Mouse (Mus musculus): ENCODE results near the gene Ezr.
"Not testable (repeated sequence)": the region's sequence is repeated elsewhere in the genome, so short reads cannot be mapped to it uniquely, and the experiment has no call there.

The Ezr gene

DNA sequence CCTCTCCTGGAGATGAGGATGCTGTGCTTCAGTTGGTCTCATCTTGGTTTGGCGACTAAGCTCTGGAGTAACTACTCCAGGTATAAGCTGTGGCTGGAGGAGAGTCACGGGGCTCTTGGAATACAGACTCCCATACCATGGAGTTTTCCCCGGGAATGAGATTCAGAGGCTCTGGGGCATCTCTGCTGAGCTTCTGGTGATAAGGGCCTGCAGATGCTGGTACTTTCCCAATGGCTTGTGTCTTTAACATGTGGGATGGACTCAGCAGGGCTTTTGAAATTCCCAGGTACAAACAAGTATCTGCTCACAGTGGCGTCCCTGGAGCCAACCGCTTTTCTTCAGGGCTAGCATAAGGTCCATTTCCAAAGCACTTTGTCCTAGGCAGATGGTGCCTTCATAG, 75.2 kb downstream of the Ezr start:
- not testable (repeated sequence) for DNase-seq (ENCODE audit: low spot score)

DNA sequence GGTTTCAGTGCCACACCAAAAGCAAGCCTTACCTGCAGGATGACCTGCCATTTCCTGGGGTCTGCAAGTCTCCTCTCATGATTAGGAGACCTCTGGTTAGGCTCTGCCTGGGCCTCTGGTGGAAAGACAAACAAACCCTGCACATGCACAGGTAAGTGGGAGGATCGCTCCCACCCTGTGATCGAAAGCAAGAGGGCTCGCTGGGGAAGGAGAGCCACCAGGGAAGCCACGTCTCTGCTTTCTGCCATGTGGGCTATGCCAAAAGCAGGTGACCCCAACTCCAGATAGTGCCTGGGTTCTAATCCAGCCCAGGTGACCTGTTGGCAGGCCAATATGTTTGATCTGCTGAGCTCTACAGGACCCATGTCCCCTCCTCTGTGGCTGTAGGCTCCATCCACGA, 76.1 kb downstream of the Ezr start:
- DNase-seq (ENCODE audit: low spot score) = not testable (repeated sequence)

DNA sequence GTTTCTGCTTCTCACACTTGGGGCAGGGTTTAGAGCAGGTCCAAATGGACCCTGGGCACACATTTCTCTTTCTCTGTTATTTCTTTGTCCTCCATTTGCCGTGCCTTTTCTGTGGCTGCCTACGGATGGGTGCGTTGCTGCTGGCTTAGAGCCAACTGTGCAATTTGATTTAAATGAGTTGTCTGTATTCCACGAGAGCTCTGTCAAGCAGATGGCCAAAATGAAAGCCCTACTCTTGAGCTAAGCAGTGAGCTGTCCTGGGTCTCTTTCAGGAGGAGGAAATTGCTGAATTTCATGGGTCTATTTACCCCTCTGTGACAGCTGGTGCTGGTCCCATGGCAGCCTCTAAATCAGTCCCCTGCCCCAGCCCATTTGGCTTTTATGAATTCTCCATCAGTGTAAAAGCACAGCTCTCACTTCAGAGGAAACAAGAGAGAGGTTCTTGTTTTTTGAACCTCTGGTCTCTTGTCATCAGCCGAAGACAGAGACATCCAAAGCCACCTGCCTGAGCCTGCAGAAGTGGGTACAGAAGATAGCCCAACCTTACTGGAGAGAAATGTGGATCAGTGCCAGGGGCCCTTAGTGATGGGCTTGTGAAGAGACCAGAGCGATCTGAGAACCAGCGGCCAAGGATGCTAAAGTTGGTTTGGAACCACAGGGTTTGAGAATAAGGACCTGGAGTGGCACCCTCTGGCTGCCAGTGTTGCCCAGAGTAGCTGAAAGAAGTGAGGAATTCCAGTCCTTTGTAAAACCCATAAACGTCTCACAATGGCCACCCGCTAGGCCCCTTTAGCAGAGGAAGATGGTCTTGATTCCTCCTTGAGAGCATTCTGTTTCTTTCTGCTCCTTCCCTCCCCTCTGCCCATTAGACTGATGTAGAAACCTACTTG, 79.0 kb downstream of the Ezr start:
- DNase-seq (ENCODE audit: low spot score) = not testable (repeated sequence)

DNA sequence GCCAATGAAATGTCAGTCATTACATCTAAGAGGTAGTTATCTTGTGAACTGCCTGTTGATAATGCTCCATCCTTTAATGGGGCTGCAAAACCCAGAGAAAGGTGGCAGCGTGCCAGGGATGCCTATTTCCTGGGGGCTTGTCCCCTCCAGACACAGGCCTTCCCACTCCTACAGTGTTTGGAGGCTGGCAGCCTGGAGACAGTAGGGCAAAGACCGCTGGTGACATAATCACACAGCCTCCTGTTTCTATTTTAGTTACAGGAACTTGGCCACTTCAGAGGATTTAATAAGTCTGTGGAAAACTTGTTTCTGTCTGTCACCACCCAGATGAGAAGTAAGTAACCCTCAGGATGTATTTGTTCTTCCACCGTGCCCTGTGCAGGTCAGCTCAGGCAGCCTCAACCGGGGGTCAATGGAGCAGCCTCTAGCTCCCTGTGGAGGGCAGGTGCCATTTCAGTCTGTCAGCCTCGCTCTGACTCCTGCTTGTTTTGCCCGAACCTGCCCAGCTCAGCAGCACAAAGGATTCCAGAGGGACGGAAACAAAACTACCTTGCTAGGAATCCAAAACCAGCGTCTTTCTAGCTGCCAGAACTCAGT, 79.9 kb downstream of the Ezr start:
- DNase-seq (ENCODE audit: low spot score) = not testable (repeated sequence)

DNA sequence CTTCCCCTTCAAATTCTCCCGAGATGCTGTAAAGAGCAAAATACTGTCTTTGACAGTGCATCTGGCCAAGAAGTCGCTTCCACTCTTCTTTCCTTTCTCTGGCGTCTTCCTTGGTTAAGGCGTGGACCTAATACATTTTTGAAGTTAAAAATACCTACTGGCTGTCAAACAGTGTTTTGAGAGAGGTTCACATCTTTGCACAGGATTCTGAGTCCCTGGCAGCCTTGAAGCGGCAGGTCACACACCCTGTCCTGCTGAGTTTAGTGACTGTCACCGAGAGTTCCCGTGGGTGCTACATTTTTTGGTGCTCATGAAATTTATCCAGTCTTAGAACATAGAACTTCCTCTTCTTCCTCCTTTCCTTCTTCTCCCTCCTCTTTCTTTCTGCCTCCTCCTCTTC, 82.5 kb downstream of the Ezr start:
- not testable (repeated sequence) for DNase-seq (ENCODE audit: low spot score)

DNA sequence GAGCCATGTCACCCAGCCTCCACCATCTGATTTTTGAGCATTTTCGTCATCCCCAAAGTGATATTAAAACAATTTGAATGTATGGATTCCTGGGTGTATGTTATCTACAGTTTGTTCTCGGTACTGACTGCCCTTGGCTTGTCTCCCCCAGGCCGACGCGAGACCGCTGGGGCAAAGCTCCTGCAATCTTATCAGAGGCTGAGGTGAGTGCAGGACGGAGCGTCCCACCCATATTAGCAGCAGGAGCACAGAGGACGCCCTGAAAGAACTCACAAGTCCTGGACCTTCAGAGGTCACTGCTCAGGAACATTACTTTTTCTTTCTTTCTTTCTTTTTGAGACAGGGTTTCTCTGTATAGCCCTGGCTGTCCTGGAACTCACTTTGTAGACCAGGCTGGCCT, 83.1 kb downstream of the Ezr start:
- DNase-seq (ENCODE audit: low spot score) = not testable (repeated sequence)

- peak; percentile 58 for DNase-seq (ENCODE audit: low spot score)
These were observed 85.3 kb downstream of the Ezr start for GRCm38 (mm10) chr17:6697224-6697775.

- not testable (repeated sequence) for DNase-seq (ENCODE audit: low spot score)
These were observed 86.1 kb downstream of the Ezr start for GRCm38 (mm10) chr17:6696521-6696920.

DNA sequence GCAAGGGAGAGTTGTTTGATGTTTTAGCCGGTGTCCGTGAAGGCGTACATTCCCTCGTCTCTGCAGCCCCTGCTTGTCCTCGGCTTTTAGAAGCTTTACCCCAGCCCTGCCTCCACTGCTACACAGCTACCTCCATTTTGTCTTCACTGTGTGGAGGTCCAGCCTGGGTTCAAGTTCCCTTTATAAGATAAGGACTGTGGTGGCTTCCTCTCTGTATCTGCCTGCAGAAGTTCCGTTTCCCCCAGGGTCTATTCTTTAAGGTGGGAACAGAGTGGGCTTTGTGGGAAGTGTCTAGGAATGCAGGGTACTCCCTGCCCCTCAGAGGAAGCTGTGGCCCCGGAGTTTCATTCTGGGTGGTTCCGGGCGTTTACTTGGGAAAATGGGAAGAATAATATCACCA, 86.9 kb downstream of the Ezr start:
- not testable (repeated sequence) for DNase-seq (ENCODE audit: low spot score)

- DNase-seq (ENCODE audit: low spot score) = peak; percentile 82
These were observed 91.0 kb downstream of the Ezr start for GRCm38 (mm10) chr17:6691596-6691995.

- DNase-seq (ENCODE audit: low spot score) = not testable (repeated sequence)
These were observed 93.2 kb downstream of the Ezr start for GRCm38 (mm10) chr17:6689344-6689743.
